Mouse (Mus musculus) adrenal gland, postnatal 36 days (tissue): ENCODE results near the gene 4931428F04Rik. TPM values are rescaled to one million over a fixed set of nuclear protein-coding genes. Genes with fewer than 3 reads are reported as not detected.
"Not testable (repeated sequence)": the region's sequence is repeated elsewhere in the genome, so short reads cannot be mapped to it uniquely, and the experiment has no call there.

Source experiments
- DNase-seq, 2 experiments: peaks; one replicate each; pipeline ENCODE4 v3.0.0; 2021; ENCODE audit warnings: mixed read lengths in 1 of 2
- total RNA-seq, 2 experiments: library from RNA; stranded (reverse); gene quantifications; 2 replicates each; pipeline ENCODE4 v1.2.3; 2021

The 4931428F04Rik gene
- total RNA-seq, 2 experiments from 2014 or later: 2.4 to 2.8 TPM

- no peak for DNase-seq
Observed at GRCm38 (mm10) chr8:105261326-105261980, 28.2 kb downstream of the 4931428F04Rik start.

GRCm38 (mm10) chr8:105260371-105261099, 29.1 kb downstream of the 4931428F04Rik start:
- no peak for DNase-seq

- DNase-seq: peak; percentile 84 to 91
Observed at GRCm38 (mm10) chr8:105259721-105260320, 29.8 kb downstream of the 4931428F04Rik start.

- no peak for DNase-seq
Observed at GRCm38 (mm10) chr8:105258911-105259720, 30.5 kb downstream of the 4931428F04Rik start.

- no peak for DNase-seq
Observed at GRCm38 (mm10) chr8:105257318-105258114, 32.1 kb downstream of the 4931428F04Rik start.

- peak; percentile 39 to 51 for DNase-seq
Observed at GRCm38 (mm10) chr8:105254966-105255350, 34.7 kb downstream of the 4931428F04Rik start, which contains the start of gene B3gnt9. B3gnt9 (minus strand) TSS chr8:105255153.

GRCm38 (mm10) chr8:105254152-105254965, 35.3 kb downstream of the 4931428F04Rik start:
- peak; percentile 91 to 95 for DNase-seq

GRCm38 (mm10) chr8:105253766-105254151, 35.9 kb downstream of the 4931428F04Rik start:
- DNase-seq: peak in 1 of 2 experiments; percentile 7

- no peak for DNase-seq
Observed at GRCm38 (mm10) chr8:105252680-105253537, 36.8 kb downstream of the 4931428F04Rik start.

GRCm38 (mm10) chr8:105251954-105252353, 37.7 kb downstream of the 4931428F04Rik start:
- no peak for DNase-seq

GRCm38 (mm10) chr8:105241016-105241415, 48.6 kb downstream of the 4931428F04Rik start:
- no peak for DNase-seq

- DNase-seq: no peak
Observed at GRCm38 (mm10) chr8:105237442-105238142, 52.1 kb downstream of the 4931428F04Rik start.

GRCm38 (mm10) chr8:105235206-105235605, 54.5 kb downstream of the 4931428F04Rik start:
- DNase-seq: no peak

- no peak for DNase-seq
Observed at GRCm38 (mm10) chr8:105233126-105233935, 56.3 kb downstream of the 4931428F04Rik start.

GRCm38 (mm10) chr8:105232321-105232693, 57.4 kb downstream of the 4931428F04Rik start:
- not testable (repeated sequence) for DNase-seq

- no peak for DNase-seq
Observed at GRCm38 (mm10) chr8:105231503-105232320, 58.0 kb downstream of the 4931428F04Rik start.
